Mouse (Mus musculus): Measurements from ENCODE around the gene Fkbp4. TPM values are rescaled to one million over a fixed set of nuclear protein-coding genes. Genes with fewer than 3 reads are reported as not detected.
A peak's percentile ranks its signal among the peaks of the same experiment; 100 is the strongest.

The Fkbp4 gene
- polyA plus RNA-seq, 1 experiment from 2014 or later: 450 TPM

GRCm38 (mm10) chr6:128418076-128418475, 20.4 kb downstream of the Fkbp4 start:
- no peak overlapping the region for H3K4me3 ChIP-seq (ENCODE audit: low read depth, low read length)
- 88% methylated on average over 1 of the region's 1 CpGs for WGBS
- H3K9ac ChIP-seq: no peak overlapping the region
- H3K27ac ChIP-seq (ENCODE audit: low read depth): no peak overlapping the region
- peaks cover 9% of the 10 kb centered on the region; the same call in 1 of the 2 replicates for H3K36me3 ChIP-seq (ENCODE audit: insufficient read depth)
- no peaks in the 10 kb centered on the region for H3K9me3 ChIP-seq (ENCODE audit: low read depth, low read length)
- ATAC-seq (ENCODE audit: insufficient read depth): no peak
- H3K27me3 ChIP-seq (ENCODE audit: insufficient read depth, low read length): no peaks in the 10 kb centered on the region
- no peak for TF ChIP-seq CTCF (IDR thresholded peaks at IDR 0.05; ENCODE audit: low read depth)
- no peak overlapping the region for H3K4me2 ChIP-seq
- no peaks in the 10 kb centered on the region for H3K4me1 ChIP-seq (ENCODE audit: insufficient read depth)
- DNase-seq: no peak

DNA sequence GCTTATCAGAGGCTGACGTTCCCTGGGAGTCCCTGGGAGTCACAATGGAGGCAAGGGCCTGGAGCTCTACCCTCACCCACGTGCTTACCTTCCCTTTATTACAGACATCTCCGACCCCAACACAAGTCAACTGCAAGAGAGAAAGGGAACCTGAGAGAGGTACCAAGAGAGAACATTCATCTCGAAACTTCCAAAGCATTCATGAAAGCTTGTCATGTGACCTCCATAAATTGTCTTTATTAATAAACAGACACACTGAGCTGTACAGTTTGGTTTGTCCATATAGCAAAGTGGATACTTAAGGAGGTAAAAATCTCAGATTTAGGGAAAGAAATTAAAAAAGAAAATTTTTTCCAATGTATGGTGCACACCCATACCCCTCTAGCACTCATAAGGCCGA, 22.3 kb downstream of the Fkbp4 start:
- no peak for TF ChIP-seq CTCF (IDR thresholded peaks at IDR 0.05; ENCODE audit: low read depth)
- no peaks in the 10 kb centered on the region for H3K4me1 ChIP-seq (ENCODE audit: insufficient read depth)
- H3K9me3 ChIP-seq (ENCODE audit: low read depth, low read length): no peaks in the 10 kb centered on the region
- peaks cover 27% of the 10 kb centered on the region for H3K36me3 ChIP-seq (ENCODE audit: insufficient read depth)
- DNase-seq (no peak), ATAC-seq (ENCODE audit: insufficient read depth) (no peak)
- H3K4me3 ChIP-seq (ENCODE audit: low read depth, low read length): no peak overlapping the region
- no peak overlapping the region for H3K27ac ChIP-seq (ENCODE audit: low read depth)
- WGBS: 74% methylated on average over 5 of the region's 5 CpGs
- no peak overlapping the region for H3K9ac ChIP-seq
- H3K4me2 ChIP-seq: no peak overlapping the region
- no peaks in the 10 kb centered on the region for H3K27me3 ChIP-seq (ENCODE audit: insufficient read depth, low read length)

GRCm38 (mm10) chr6:128411115-128411514, 27.4 kb downstream of the Fkbp4 start:
- WGBS: 17% methylated on average over 3 of the region's 3 CpGs
- ATAC-seq (ENCODE audit: insufficient read depth): peak; percentile 65; the same call in 1 of the 2 replicates
- H3K36me3 ChIP-seq (ENCODE audit: insufficient read depth): peaks cover 69% of the 10 kb centered on the region

DNA sequence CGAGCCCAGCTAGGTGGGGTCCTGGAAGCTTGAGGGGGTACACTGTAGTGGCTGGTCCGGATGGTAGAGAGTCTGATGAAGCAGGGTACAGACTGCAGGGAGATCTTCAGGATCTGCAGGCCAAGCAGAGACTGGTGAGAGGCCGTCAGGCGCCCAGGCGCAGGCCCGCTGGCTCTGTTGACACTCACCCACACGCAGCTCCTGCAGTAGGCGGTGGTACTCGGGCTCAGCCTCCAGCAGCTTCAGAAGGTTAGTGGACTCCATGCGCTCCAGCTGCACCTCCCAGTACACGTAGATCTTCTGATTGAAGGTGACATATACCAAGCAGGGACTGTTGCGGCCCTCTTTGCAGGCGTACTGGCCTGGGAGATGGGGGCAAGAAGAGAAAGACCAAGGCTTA, 28.2 kb downstream of the Fkbp4 start:
- H3K27ac ChIP-seq (ENCODE audit: low read depth): no peak overlapping the region
- TF ChIP-seq CTCF (IDR thresholded peaks at IDR 0.05; ENCODE audit: low read depth): no peak
- no peak overlapping the region for H3K9ac ChIP-seq
- no peaks in the 10 kb centered on the region for H3K9me3 ChIP-seq (ENCODE audit: low read depth, low read length)
- H3K27me3 ChIP-seq (ENCODE audit: insufficient read depth, low read length): no peaks in the 10 kb centered on the region
- no peak overlapping the region for H3K4me2 ChIP-seq
- 90% methylated on average over 13 of the region's 13 CpGs for WGBS
- ATAC-seq (ENCODE audit: insufficient read depth) (no peak), DNase-seq (no peak)
- H3K36me3 ChIP-seq (ENCODE audit: insufficient read depth): peaks cover 68% of the 10 kb centered on the region
- no peaks in the 10 kb centered on the region for H3K4me1 ChIP-seq (ENCODE audit: insufficient read depth)
- no peak overlapping the region for H3K4me3 ChIP-seq (ENCODE audit: low read depth, low read length)

More at GRCm38 (mm10) chr6:128411115-128411514, 27.4 kb downstream of the Fkbp4 start:
- Histone ChIP-seq H3K9me3 (ENCODE audit: low read depth, low read length) (no peaks in the 10 kb centered on the region), H3K4me1 (ENCODE audit: insufficient read depth) (no peaks in the 10 kb centered on the region), H3K9ac (no peak overlapping the region), H3K4me2 (no peak overlapping the region), H3K27me3 (ENCODE audit: insufficient read depth, low read length) (no peaks in the 10 kb centered on the region), H3K4me3 (ENCODE audit: low read depth, low read length) (no peak overlapping the region), H3K27ac (ENCODE audit: low read depth) (no peak overlapping the region)
- DNase-seq: peak; percentile 88
- TF ChIP-seq CTCF (IDR thresholded peaks at IDR 0.05; ENCODE audit: low read depth): peak; percentile 94

DNA sequence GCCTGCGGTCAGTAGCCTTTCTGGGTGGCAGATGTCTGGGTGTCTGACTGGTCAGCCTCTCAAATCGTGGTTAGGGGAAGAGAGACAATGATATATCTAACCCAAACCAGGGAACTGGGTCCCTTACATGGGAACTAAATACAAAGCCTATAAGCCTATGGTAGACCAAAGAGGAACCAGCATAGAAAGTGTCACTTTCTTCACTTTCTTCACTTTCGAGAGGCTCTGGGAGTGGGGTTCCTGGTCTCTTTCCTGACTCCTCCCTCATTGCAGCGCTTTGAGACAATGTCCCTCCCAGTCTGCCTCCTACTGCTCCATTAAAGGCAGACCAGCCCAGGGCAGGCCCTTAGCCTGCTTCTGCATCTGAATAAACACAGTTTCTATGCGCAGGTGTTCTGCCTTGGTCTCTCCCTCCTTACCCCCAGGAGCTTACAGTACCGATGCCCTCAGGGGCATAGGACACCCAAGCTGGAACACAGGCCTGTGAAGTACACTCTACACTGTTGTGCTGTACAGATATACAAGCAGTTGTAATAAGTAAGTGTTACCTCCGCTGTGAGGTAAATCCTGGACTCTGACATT, 29.8 kb downstream of the Fkbp4 start:
- ATAC-seq (ENCODE audit: insufficient read depth) (no peak), DNase-seq (no peak)
- Histone ChIP-seq H3K27me3 (ENCODE audit: insufficient read depth, low read length) (no peaks in the 10 kb centered on the region), H3K9me3 (ENCODE audit: low read depth, low read length) (no peaks in the 10 kb centered on the region), H3K4me3 (ENCODE audit: low read depth, low read length) (no peak overlapping the region), H3K4me2 (no peak overlapping the region), H3K9ac (no peak overlapping the region), H3K4me1 (ENCODE audit: insufficient read depth) (no peaks in the 10 kb centered on the region), H3K36me3 (ENCODE audit: insufficient read depth) (peaks cover 68% of the 10 kb centered on the region), H3K27ac (ENCODE audit: low read depth) (no peak overlapping the region)
- WGBS: 85% methylated on average over 7 of the region's 7 CpGs
- TF ChIP-seq CTCF (IDR thresholded peaks at IDR 0.05; ENCODE audit: low read depth): no peak

GRCm38 (mm10) chr6:128404708-128405107, 33.8 kb downstream of the Fkbp4 start:
- H3K4me1 ChIP-seq (ENCODE audit: insufficient read depth): no peaks in the 10 kb centered on the region
- no peaks in the 10 kb centered on the region for H3K27me3 ChIP-seq (ENCODE audit: insufficient read depth, low read length)
- no peak for ATAC-seq (ENCODE audit: insufficient read depth)
- no peak for TF ChIP-seq CTCF (IDR thresholded peaks at IDR 0.05; ENCODE audit: low read depth)
- H3K4me3 ChIP-seq (ENCODE audit: low read depth, low read length): no peak overlapping the region
- H3K36me3 ChIP-seq (ENCODE audit: insufficient read depth): peaks cover 34% of the 10 kb centered on the region
- WGBS: 51% methylated on average over 5 of the region's 5 CpGs
- H3K27ac ChIP-seq (ENCODE audit: low read depth): no peak overlapping the region
- peak; percentile 15 for DNase-seq
- H3K4me2 ChIP-seq: no peak overlapping the region
- no peak overlapping the region for H3K9ac ChIP-seq
- no peaks in the 10 kb centered on the region for H3K9me3 ChIP-seq (ENCODE audit: low read depth, low read length)

- peak; percentile 75 for DNase-seq
- Histone ChIP-seq H3K36me3 (ENCODE audit: insufficient read depth) (no peaks in the 10 kb centered on the region), H3K4me1 (ENCODE audit: insufficient read depth) (no peaks in the 10 kb centered on the region), H3K9me3 (ENCODE audit: low read depth, low read length) (no peaks in the 10 kb centered on the region), H3K4me2 (peak overlapping the region; percentile 61), H3K27me3 (ENCODE audit: insufficient read depth, low read length) (no peaks in the 10 kb centered on the region), H3K4me3 (ENCODE audit: low read depth, low read length) (peak overlapping the region; percentile 22), H3K27ac (ENCODE audit: low read depth) (peak overlapping the region; percentile 3; the same call in 1 of the 2 replicates), H3K9ac (peak overlapping the region; percentile 21)
- peak; percentile 91 for ATAC-seq (ENCODE audit: insufficient read depth)
- 32% methylated on average over 21 of the region's 21 CpGs for WGBS
- TF ChIP-seq CTCF (IDR thresholded peaks at IDR 0.05; ENCODE audit: low read depth): peak; percentile 12; the same call in 1 of the 2 replicates
Measured at GRCm38 (mm10) chr6:128399421-128400185, 38.9 kb downstream of the Fkbp4 start.

Data from lung, embryonic 14.5 days (tissue).